Mouse (Mus musculus) stomach, embryonic 16.5 days (tissue): ENCODE results near the gene Mier3. TPM values are rescaled to one million over a fixed set of nuclear protein-coding genes. Genes with fewer than 3 reads are reported as not detected.

Source experiments
- ATAC-seq: fragments of 200-750 bp; cut with Nextera tagmentation; 2 replicates; pipeline ENCODE4 v1.8.0; 2017; ENCODE audit warnings: moderate number of reproducible peaks, moderate TSS enrichment; ENCODE audit not compliant: insufficient read depth, low FRiP score
- H3K27ac ChIP-seq: fragments of 300-500 bp; sonication (generic); 2 replicates; pipeline ENCODE4 v1.5.1; 2014; ENCODE audit warnings: low read length
- H3K27me3 ChIP-seq: fragments of 300-500 bp; sonication (generic); 2 replicates; pipeline ENCODE4 v1.6.1; 2014; ENCODE audit warnings: low read length, control low read depth, mixed read lengths; ENCODE audit not compliant: control insufficient read depth, insufficient read depth
- H3K36me3 ChIP-seq: fragments of 300-500 bp; sonication (generic); 2 replicates; pipeline ENCODE4 v1.6.1; 2014; ENCODE audit warnings: low read length; ENCODE audit not compliant: control insufficient read depth, insufficient read depth
- H3K4me1 ChIP-seq: fragments of 300-500 bp; sonication (generic); 2 replicates; pipeline ENCODE4 v1.6.1; 2014; ENCODE audit warnings: low read length, control low read depth, mixed read lengths; ENCODE audit not compliant: control insufficient read depth, insufficient read depth
- H3K4me2 ChIP-seq: fragments of 300-500 bp; sonication (generic); 2 replicates; pipeline ENCODE4 v1.6.1; 2014; ENCODE audit warnings: low read depth, low read length, mixed read lengths
- H3K4me3 ChIP-seq: fragments of 300-500 bp; sonication (generic); replicated peaks from 2 replicates; pipeline ENCODE4 v1.5.1; 2014; ENCODE audit warnings: mild to moderate bottlenecking, low read length
- H3K9ac ChIP-seq: fragments of 300-500 bp; sonication (generic); 2 replicates; pipeline ENCODE4 v1.6.1; 2014; ENCODE audit warnings: low read length
- H3K9me3 ChIP-seq: fragments of 300-500 bp; sonication (generic); replicated peaks from 2 replicates; pipeline ENCODE4 v1.6.1; 2016; ENCODE audit warnings: low read length, control low read depth; ENCODE audit not compliant: control insufficient read depth
- WGBS: fragments of 180-500 bp; shearing (Covaris S2); extraction: QIAGEN DNeasy Blood & Tissue Kit; methylation state at CpG from one replicate; pipeline ENCODE4 v1.1.7; 2014; 5-methylcytosine and 5-hydroxymethylcytosine counted together
- polyA plus RNA-seq: library from polyadenylated mRNA; unstranded; fragments of >200 nt; fragmentation: Nextera tagmentation; extraction: Ambion mirVana; gene quantifications from 2 replicates; pipeline ENCODE4 v1.2.1, GENCODE M21; 2015

Gene Mier3
- polyA plus RNA-seq, 1 experiment from 2014 or later = 18.2 TPM

GRCm38 (mm10) chr13:111725165-111726077 lies 44.6 kb downstream of the Mier3 start:
- WGBS = under 1% methylated on average over 65 of the region's 65 CpGs

DNA sequence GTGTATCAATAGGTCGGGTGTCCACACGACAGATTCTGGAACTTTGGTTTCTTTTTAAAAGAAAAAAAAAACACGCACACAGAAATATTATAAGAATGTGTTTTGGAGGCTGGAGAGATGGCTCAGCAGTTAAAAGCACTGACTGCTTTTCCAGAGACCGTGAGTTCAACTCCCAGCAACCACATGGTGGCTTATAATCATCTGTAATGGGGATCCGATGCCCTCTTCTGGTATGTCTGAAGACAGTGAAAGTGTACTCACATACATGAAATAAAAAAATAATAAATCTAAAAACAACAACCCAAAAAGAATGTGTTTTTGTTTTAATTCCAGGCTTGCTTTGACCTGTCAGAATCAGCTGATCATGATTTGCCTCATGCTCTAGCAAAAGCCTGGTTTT lies 46.1 kb downstream of the Mier3 start:
- H3K9me3 ChIP-seq = peaks cover 4% of the 10 kb centered on the region
- no peak overlapping the region for H3K27ac ChIP-seq
- WGBS = 92% methylated on average over 5 of the region's 5 CpGs
- no peak overlapping the region for H3K9ac ChIP-seq
- no peak for ATAC-seq
- no peak overlapping the region for H3K4me3 ChIP-seq
- no peaks in the 10 kb centered on the region for H3K27me3 ChIP-seq
- H3K4me2 ChIP-seq = no peak overlapping the region
- H3K36me3 ChIP-seq = no peaks in the 10 kb centered on the region
- peaks cover 6% of the 10 kb centered on the region for H3K4me1 ChIP-seq

More at GRCm38 (mm10) chr13:111725165-111726077, 44.6 kb downstream of the Mier3 start:
- Histone ChIP-seq H3K27me3 (no peaks in the 10 kb centered on the region), H3K4me3 (peak overlapping the region; percentile 71), H3K27ac (peak overlapping the region; percentile 93), H3K9me3 (peaks cover 4% of the 10 kb centered on the region), H3K4me1 (peaks cover 6% of the 10 kb centered on the region), H3K36me3 (no peaks in the 10 kb centered on the region), H3K4me2 (peak overlapping the region; percentile 84), H3K9ac (peak overlapping the region; percentile 90)
- peak; percentile 99 for ATAC-seq

DNA sequence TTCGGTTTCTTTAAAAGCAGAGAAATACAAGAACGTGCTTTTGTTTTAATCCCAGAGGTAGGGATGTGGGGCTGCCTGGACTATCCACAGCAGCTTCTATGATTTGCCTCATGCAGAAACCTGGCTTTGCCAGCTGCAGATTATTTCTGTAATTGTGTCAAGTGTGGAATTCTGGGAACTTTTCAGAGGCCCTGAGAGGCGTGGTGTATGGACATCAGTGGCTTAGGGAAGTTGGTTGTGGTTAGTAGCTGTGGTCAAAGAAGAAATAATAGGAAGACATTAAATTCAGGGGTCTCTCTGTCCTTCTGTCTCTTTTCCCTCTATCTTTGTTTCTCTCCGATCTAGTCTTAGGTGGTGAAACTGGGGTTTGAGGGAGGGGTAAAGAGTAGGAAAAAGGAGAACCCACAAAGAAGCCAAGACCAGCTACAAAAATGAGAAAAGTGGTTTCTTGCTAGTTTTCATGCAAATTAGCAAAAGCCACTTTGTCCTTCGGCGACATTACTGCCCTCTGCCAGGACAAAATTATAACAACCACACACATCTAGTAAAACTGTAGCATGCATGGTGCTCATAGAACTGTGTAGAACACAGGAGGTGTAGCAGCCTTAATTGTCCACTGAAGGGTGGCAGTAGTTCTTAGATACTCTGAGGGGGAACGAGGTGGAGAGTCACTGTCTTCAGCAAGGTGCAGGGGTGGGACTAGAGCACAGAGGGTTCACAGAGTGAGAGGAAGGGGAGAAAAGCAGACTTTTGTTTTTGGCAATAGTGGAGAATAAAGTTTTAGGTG lies 60.6 kb downstream of the Mier3 start:
- Histone ChIP-seq H3K36me3 (no peaks in the 10 kb centered on the region; the same call in 1 of the 2 replicates), H3K9ac (no peak overlapping the region), H3K4me1 (no peaks in the 10 kb centered on the region), H3K27me3 (no peaks in the 10 kb centered on the region), H3K9me3 (no peaks in the 10 kb centered on the region), H3K4me2 (no peak overlapping the region), H3K4me3 (no peak overlapping the region), H3K27ac (no peak overlapping the region)
- WGBS = 73% methylated on average over 7 of the region's 7 CpGs
- ATAC-seq = no peak

DNA sequence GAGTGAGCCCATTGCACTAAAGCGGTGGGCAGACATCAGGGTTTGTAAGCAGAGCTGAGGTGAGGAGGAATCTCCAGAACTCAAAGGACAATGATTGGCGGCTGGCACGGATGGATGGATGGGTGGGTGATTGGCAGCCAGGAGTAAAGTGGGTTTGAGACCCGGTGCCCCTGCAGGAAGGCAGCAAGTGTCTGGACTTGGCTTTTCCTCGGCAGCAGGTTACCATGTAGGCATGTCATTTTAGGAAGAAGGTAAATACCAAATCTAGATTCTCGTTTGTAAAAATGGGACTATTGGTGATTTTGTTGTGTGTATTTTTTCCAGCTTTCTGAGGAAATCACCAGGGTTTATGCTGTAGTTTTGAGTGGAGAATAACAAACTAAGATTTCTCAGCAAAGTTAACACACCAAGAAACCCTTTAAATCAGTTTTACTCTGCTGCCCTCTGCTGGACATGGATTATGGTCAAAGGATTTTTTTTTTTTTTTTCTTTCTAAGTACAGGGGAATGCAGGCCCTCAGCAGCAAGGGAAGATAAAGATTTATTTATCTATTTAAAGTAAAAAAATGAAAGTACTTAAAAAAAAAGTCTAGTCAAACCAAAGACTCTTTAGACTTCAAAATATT lies 61.3 kb downstream of the Mier3 start:
- H3K36me3 ChIP-seq = no peaks in the 10 kb centered on the region; the same call in 1 of the 2 replicates
- whole genome bisulfite sequencing = 61% methylated on average over 6 of the region's 6 CpGs
- ATAC-seq = no peak
- H3K27ac ChIP-seq = no peak overlapping the region
- no peak overlapping the region for H3K9ac ChIP-seq
- H3K27me3 ChIP-seq = no peaks in the 10 kb centered on the region
- no peak overlapping the region for H3K4me2 ChIP-seq
- no peak overlapping the region for H3K4me3 ChIP-seq
- no peaks in the 10 kb centered on the region for H3K9me3 ChIP-seq
- no peaks in the 10 kb centered on the region for H3K4me1 ChIP-seq

DNA sequence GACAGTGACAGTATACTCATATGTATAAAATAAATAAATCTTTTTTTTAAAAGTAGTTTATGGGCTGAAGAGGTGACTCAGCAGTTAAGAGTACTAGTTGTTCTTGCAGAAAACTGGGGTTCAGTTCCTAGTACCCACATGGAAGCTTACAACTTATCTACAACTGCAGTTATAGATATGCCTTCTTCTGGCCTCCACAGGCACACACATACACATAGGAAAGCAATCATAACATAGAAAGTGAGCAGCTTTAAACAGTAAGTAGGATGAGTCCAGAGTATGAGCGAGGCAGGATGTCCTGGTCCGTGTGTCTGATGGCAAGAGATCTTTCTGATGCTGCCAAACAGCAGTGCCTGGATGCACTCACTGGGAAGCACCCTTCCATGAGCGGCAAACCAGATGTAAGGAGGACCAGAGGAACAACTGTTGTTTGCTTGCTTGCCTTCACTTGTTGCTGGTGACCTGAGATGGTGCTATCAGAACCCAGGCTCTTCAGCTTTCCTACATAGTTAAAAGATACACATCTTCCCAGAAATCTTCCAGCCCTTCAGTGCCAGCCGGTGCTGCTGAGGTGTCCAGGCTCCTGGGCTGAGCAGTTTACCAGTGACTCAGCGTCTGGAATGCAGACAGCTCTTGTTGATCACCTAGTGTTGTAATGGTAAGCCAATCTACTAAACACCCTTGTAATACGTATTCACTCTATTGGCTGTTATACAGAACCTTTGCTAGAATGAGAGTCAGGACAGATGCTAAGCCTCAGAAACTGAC lies 63.6 kb downstream of the Mier3 start:
- ATAC-seq = no peak
- H3K4me2 ChIP-seq = no peak overlapping the region
- H3K27me3 ChIP-seq = no peaks in the 10 kb centered on the region
- H3K9me3 ChIP-seq = no peaks in the 10 kb centered on the region
- peaks cover 14% of the 10 kb centered on the region for H3K36me3 ChIP-seq
- H3K4me1 ChIP-seq = no peaks in the 10 kb centered on the region
- H3K4me3 ChIP-seq = no peak overlapping the region
- no peak overlapping the region for H3K27ac ChIP-seq
- WGBS = 67% methylated on average over 6 of the region's 6 CpGs
- H3K9ac ChIP-seq = no peak overlapping the region

- Histone ChIP-seq H3K4me1 (no peaks in the 10 kb centered on the region), H3K27me3 (no peaks in the 10 kb centered on the region), H3K9me3 (no peaks in the 10 kb centered on the region), H3K4me3 (no peak overlapping the region), H3K36me3 (peaks cover 14% of the 10 kb centered on the region), H3K4me2 (no peak overlapping the region), H3K27ac (no peak overlapping the region), H3K9ac (no peak overlapping the region)
- whole genome bisulfite sequencing = 53% methylated on average over 7 of the region's 7 CpGs
- no peak for ATAC-seq
Measured at GRCm38 (mm10) chr13:111745216-111745615, 64.4 kb downstream of the Mier3 start.

DNA sequence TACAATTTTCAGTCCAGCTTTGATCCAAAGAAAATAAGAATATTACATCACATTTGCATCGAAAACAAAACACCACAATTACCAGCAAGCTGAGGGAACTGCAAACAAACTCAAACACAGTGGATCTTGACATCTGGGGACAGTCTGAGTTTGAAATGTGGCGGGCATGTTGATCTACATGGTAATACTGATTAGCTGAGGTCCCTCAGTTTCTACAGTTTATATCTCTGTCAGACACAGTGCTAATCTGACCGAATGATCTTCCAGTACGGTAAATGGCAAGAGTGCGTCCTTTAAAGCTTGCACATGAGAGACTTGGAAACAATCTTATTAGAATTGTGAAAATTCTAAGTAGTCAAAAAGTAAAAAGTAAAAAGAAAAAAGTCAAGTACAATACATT lies 66.1 kb downstream of the Mier3 start:
- no peaks in the 10 kb centered on the region for H3K27me3 ChIP-seq
- no peak overlapping the region for H3K4me3 ChIP-seq
- H3K9me3 ChIP-seq = no peaks in the 10 kb centered on the region
- H3K4me1 ChIP-seq = no peaks in the 10 kb centered on the region
- H3K36me3 ChIP-seq = peaks cover 14% of the 10 kb centered on the region
- no peak overlapping the region for H3K4me2 ChIP-seq
- H3K9ac ChIP-seq = no peak overlapping the region
- no peak overlapping the region for H3K27ac ChIP-seq
- 88% methylated on average over 5 of the region's 5 CpGs for WGBS
- ATAC-seq = no peak

DNA sequence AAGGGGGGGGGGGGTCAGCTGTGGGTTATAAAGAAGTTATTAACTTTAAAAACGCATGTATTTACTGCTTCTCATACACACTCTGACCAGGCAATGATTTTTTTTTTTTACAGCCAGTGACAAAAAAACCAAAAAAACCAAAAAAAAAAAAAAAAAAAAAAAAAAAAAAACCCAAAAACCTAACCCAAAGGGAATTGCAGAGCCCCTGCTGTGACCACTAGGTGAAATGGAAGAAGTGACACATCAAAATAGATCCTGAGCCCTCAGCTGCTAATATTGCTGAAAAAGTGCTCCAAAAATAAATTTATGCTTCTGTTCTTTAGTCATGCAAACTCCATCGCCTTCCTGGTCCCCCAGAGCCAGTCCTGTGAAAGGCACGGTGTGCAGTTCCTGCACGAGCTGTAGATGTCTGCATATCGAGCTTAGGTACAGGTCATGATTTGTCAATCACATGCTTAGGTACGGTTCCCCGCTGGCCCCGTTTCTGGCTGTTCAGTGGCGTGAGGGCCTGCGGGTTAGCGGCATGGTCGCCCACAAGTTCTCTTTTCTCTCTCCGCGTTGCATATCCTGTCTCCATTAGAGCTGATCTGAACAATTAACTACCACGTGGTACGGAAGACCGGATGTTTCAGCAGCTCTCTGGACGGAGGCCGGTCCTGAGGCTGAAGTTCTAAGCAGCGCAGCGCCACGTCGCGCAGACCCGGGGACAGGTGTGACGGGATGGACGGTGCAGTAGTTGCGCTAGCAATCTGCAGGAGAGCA lies 67.7 kb downstream of the Mier3 start:
- no peak overlapping the region for H3K27ac ChIP-seq
- H3K4me3 ChIP-seq = no peak overlapping the region
- H3K9ac ChIP-seq = no peak overlapping the region
- H3K27me3 ChIP-seq = no peaks in the 10 kb centered on the region
- no peaks in the 10 kb centered on the region for H3K4me1 ChIP-seq
- no peak for ATAC-seq
- no peaks in the 10 kb centered on the region for H3K9me3 ChIP-seq
- WGBS = 94% methylated on average over 28 of the region's 28 CpGs
- H3K4me2 ChIP-seq = no peak overlapping the region
- H3K36me3 ChIP-seq = peaks cover 26% of the 10 kb centered on the region
